Mouse (Mus musculus): ENCODE measurements around the gene Cnot10. TPM values are rescaled to one million over a fixed set of nuclear protein-coding genes. Genes with fewer than 3 reads are reported as not detected.

The Cnot10 gene
- total RNA-seq (2012; rRNA removed) (42.4 and 43.3 TPM in 2 replicates), polyA plus RNA-seq (2012; ENCODE audit: insufficient read depth in 1 of 2, insufficient read length in 2 of 2, low read depth in 1 of 2, low replicate concordance in 2 of 2, missing spikeins in 1 of 2) (100 to 1,000 TPM in 1 of 2 experiments, 10 to 100 TPM in 1; 46.9 to 143 TPM)

DNA sequence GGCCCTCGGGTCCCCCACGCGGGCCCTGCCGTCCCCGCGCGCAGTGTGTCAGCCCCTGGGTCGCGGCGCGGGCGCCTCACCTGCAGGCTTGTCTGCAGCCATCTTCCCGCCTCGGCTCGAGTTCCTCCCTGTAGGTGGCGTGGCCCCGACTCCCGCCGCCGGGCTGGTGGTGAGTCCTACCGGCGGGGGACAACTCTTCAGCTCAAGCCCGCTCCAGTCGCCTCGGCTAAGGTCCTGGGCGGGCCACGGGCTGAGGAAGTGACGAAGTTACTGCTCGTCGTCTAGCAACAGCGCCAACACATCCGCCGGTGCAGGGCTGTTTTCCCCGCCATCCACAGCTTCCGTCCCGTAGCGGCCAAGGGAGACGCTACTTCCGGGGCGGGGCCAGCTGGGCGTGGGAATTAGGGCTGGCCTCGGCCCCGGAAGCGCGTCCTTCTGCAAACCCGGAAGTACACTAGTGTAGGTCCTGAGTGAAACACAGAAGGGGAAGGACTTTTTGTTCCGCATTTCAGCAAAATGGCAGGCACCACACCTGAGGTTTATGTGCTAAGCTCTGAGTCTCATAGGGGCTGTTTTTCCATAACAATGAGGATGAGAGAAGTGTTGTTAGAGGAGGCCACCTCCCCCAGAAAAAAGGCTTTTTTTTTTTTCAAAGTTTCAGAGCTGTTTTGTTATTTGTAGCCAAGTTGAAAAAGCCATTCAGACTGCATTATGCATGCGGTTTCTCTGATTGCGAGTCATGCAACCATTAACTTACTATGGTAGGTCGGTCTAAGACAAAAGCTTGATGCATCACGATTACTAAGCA is at the start of gene Cnot10:
Gene Cnot10 (minus strand): TSS at position 346 of the 808 bp plus-strand sequence.
- Histone ChIP-seq H3K36me3 (ENCODE audit: control insufficient read depth in 1 of 2, insufficient read depth in 2 of 2, low read length in 2 of 2) (peaks cover 0 to 10% of the 10 kb centered on the region in 2 experiments; a peak in 2 of 4 replicates), H3K9me3 (replicated peaks; ENCODE audit: insufficient read depth, low read length) (no peaks in the 10 kb centered on the region), H3K4me3 (ENCODE audit: control insufficient read depth in 1 of 2, insufficient read depth in 1 of 2, low read depth in 2 of 2, low read length in 2 of 2) (peak within 1 kb of the TSS; percentile 62 to 88), H3K27ac (ENCODE audit: control insufficient read depth, low read depth, low read length) (peak within 1 kb of the TSS; percentile 60), H3K79me2 (ENCODE audit: control insufficient read depth, insufficient read depth, low read length, poor library complexity) (peaks cover 34% of the 10 kb centered on the region), H3K27me3 (ENCODE audit: control insufficient read depth in 1 of 2, insufficient read depth in 2 of 2, low read length in 2 of 2) (no peaks in the 10 kb centered on the region), H3K4me1 (ENCODE audit: control insufficient read depth in 1 of 2, insufficient read depth in 2 of 2, low read length in 2 of 2) (peaks cover 0 to 3% of the 10 kb centered on the region in 2 experiments; a peak in 1 of 4 replicates), H3K9ac (ENCODE audit: control insufficient read depth, low read depth, low read length, poor library complexity, severe bottlenecking) (peak within 1 kb of the TSS; percentile 86)
- peak; percentile 99 for DNase-seq (ENCODE audit: low read depth, low spot score)
- TF ChIP-seq MYC (IDR thresholded peaks at IDR 0.05; ENCODE audit: low read depth, low read length) (peak; percentile 57; the same call in 1 of the 2 replicates), TCF12 (IDR thresholded peaks at IDR 0.05; ENCODE audit: low read depth, low read length) (peak; percentile 67; the same call in 1 of the 2 replicates), GATA1 (IDR thresholded peaks at IDR 0.05; ENCODE audit: low read depth, low read length) (no peak), JUND (IDR thresholded peaks at IDR 0.05; ENCODE audit: low read depth, low read length) (0 out of 2 replicates have a peak, but pooled peaks have one; percentile 40), MAFK (IDR thresholded peaks at IDR 0.05; ENCODE audit: borderline replicate concordance, low read depth, low read length) (no peak), ELF1 (IDR thresholded peaks at IDR 0.05; ENCODE audit: low read depth, low read length) (peak; percentile 97), ZC3H11A (IDR thresholded peaks at IDR 0.05; ENCODE audit: low read depth, low read length) (no peak), ZNF384 (IDR thresholded peaks at IDR 0.05; ENCODE audit: low read depth, low read length) (peak; percentile 52), CHD1 (IDR thresholded peaks at IDR 0.05; ENCODE audit: low read depth, low read length) (no peak; the same call in 1 of the 2 replicates), CHD2 (IDR thresholded peaks at IDR 0.05; ENCODE audit: low read length) (peak; percentile 59; the same call in 1 of the 2 replicates), CTCF (IDR thresholded peaks at IDR 0.05 in 2 of 3, conservative IDR thresholded peaks at IDR 0.05 in 1 of 3; ENCODE audit: control insufficient read depth in 1 of 3, insufficient read depth in 1 of 3, low read depth in 2 of 3, low read length in 3 of 3, poor library complexity in 1 of 3, severe bottlenecking in 1 of 3) (0 out of 6 replicates have a peak, but pooled peaks of 1 of the 3 experiments have one; percentile 4), ZKSCAN1 (IDR thresholded peaks at IDR 0.05; ENCODE audit: low read depth, low read length) (no peak), TAL1 (IDR thresholded peaks at IDR 0.05; ENCODE audit: low read length) (no peak), ZMIZ1 (IDR thresholded peaks at IDR 0.05; ENCODE audit: low read depth, low read length) (0 out of 2 replicates have a peak, but pooled peaks have one; percentile 51), POLR2AphosphoS5 (IDR thresholded peaks at IDR 0.05; ENCODE audit: borderline replicate concordance, low read depth, low read length) (no peak), MXI1 (IDR thresholded peaks at IDR 0.05; ENCODE audit: low read depth, low read length) (peak; percentile 80; the same call in 1 of the 2 replicates), MAZ (IDR thresholded peaks at IDR 0.05; ENCODE audit: low read depth, low read length) (peak; percentile 52; the same call in 1 of the 2 replicates), MYB (IDR thresholded peaks at IDR 0.05; ENCODE audit: low read depth, low read length) (0 out of 2 replicates have a peak, but pooled peaks have one; percentile 27), EP300 (IDR thresholded peaks at IDR 0.05; ENCODE audit: low read depth in 1 of 2, low read length in 2 of 2) (no peak; a peak in 1 of 4 replicates), HCFC1 (IDR thresholded peaks at IDR 0.05; ENCODE audit: low read depth, low read length) (peak; percentile 99), RCOR1 (IDR thresholded peaks at IDR 0.05; ENCODE audit: low read depth, low read length) (peak; percentile 57; the same call in 1 of the 2 replicates), SIN3A (IDR thresholded peaks at IDR 0.05; ENCODE audit: low read length) (peak; percentile 96), NRF1 (IDR thresholded peaks at IDR 0.05; ENCODE audit: insufficient read depth, low read depth, low read length, poor library complexity, severe bottlenecking) (no peak), USF1 (IDR thresholded peaks at IDR 0.05; ENCODE audit: low read depth, low read length) (0 out of 2 replicates have a peak, but pooled peaks have one; percentile 16), E2F4 (IDR thresholded peaks at IDR 0.05; ENCODE audit: borderline replicate concordance, low read depth, low read length) (0 out of 2 replicates have a peak, but pooled peaks have one; percentile 55), RAD21 (IDR thresholded peaks at IDR 0.05; ENCODE audit: low read depth, low read length) (no peak), KAT2A (conservative IDR thresholded peaks at IDR 0.05; ENCODE audit: low read depth, low read length) (peak; percentile 88), ETS1 (IDR thresholded peaks at IDR 0.05; ENCODE audit: low read depth, low read length) (peak; percentile 78), POLR2A (IDR thresholded peaks at IDR 0.05; ENCODE audit: control insufficient read depth in 1 of 2, insufficient read depth in 1 of 2, low read depth in 1 of 2, low read length in 2 of 2, poor library complexity in 1 of 2) (peak; percentile 65 to 74; a peak in 2 of 4 replicates), NELFE (IDR thresholded peaks at IDR 0.05; ENCODE audit: low read depth, low read length) (peak; percentile 67), BHLHE40 (IDR thresholded peaks at IDR 0.05; ENCODE audit: borderline replicate concordance, low read depth, low read length) (no peak), TBP (IDR thresholded peaks at IDR 0.05; ENCODE audit: low read depth, low read length) (peak; percentile 80), UBTF (IDR thresholded peaks at IDR 0.05; ENCODE audit: borderline replicate concordance, insufficient read depth, low read depth, low read length) (no peak), GABPA (IDR thresholded peaks at IDR 0.05; ENCODE audit: low read depth, low read length) (no peak)
